Mouse (Mus musculus): ENCODE measurements around the gene 3110040N11Rik.

The 3110040N11Rik gene

DNA sequence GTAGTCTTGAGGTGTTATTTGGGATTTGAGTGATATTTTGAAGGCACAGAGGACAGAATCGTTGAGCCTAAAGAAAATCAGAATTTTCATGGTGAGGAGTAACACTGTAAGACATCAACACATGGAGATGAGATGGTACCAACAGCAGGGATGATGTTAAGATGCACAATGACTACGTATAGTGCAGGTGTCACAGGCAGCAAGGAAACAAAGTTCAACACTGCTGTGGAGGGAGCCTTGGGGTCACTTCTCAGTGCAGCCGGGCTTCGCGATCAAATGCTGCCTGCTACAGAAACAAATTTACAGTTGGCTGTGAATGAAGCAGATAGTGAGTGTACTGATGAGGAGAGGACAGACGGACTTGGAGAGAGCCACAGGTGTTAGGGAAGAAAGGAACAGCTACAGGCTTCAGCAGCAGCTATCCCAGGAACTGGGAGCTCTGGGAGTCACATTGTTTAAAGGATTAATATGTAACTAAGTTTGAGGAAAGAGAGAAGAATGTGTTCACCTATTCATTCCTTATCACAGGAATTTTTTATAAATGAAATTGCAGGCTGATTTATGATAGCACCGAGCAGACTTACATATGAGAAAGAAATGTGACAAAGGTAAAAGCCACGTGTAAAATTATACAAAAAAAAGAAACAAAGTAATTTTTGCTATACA lies 50.4 kb downstream of the 3110040N11Rik start:
- no peak for DNase-seq

DNA sequence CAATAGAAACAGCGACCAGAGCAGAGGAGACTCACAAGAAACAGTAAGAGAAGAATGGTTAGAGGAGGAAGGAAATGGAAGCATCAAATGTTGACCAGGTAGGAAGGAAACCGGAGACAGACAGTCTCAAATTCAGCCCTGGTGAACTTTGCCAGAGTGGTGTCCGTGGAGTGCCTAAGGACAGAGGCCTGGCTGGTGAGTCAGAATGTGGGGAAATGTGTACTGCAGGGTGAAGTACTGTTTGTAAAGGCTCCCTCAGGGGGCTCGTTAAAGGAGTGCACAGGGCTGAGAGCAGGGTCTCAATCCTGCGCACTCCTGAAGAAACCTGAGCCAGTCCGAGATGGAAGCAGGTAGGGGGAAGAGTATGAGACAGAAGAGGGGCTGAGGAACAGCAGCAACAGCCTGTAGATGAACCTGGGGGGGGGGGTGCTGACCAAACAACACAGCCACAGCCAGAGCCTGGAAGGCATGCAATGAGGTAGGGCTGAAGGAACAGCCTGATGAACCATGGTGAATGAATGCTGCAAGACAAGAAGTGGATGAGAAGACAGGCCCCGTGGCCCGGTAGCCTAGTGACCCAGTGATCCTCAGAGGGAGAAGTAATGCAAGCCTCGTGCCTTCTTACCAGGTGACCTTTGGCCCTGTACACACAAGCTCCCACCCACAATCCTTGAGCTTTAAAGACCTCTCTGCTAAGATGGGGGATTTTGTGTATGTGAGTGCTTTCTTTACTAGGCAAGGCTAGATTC lies 53.8 kb downstream of the 3110040N11Rik start:
- no peak for DNase-seq

DNA sequence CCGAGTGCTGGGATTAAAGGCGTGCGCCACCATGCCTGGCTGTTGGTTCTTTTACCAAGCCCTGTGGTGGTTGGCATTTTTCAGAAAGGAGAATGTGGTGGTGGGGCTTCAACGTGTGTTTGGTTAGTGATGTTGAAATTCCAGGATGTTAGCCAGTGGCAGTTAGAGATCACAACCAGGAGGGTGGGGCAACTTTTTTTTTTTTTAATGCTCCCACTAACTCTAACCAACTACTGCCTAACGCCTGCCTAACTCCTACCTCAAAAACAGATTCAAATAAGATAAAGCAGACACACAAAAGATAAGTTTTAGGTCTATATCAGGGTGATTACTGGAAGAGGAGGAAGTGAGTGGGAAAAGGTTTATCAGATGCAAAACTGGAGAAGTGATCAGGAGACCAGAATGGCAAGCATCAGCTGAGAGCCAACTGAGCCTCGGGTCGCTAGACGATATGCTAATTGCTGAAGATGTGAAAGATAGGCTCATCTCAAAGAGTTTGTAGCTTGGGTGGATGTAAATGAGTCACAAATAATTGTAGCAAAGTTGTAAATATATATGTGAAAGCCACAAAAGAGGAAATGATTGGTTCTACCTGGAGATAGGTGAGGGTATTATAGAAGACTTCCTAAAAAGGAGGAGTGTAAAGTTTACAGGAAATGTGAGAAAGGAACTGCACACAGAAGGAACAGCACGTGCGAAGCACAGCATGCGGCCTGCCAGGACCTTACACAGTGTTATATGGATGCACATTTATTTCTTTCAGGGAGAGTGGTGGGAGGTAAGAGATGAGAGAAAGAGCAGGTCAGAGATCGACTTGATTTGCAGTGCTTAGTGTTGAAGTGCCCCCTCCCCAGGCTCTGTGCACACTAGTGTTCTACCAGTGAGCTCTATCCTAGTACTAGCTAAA lies 56.8 kb downstream of the 3110040N11Rik start:
- no peak for DNase-seq
